Mouse (Mus musculus): ENCODE results near the gene Tenm2.

GRCm38 (mm10) chr11:36302096-36302495 lies 933.7 kb downstream of the Tenm2 start:
- TF ChIP-seq POLR2A (IDR thresholded peaks at IDR 0.05; ENCODE audit: low read depth, low read length) (no peak), CTCF (IDR thresholded peaks at IDR 0.05; ENCODE audit: extremely low read depth, insufficient read length, insufficient replicate concordance, low read depth, low read length) (no peak)

All from small intestine, adult 2 months (tissue).